Comparison of ENCODE assay signal across 22 mouse cellular contexts in genomic region chr4:15704817-15705336, GRCm38 (mm10).
DNase-seq lines count a peak whose midpoint lies in the region; ATAC-seq and TF ChIP-seq lines count a peak whose summit lies in the region.
"Had no signal": no experiment of that assay in that cellular context is flagged by ENCODE, and none has a peak within 500 bp of the region (broad histone marks: within the 10 kb centered on the region; RNA-seq: fewer than 3 reads in every experiment).

No protein-coding gene starts in this region.

- no peaks in the 10 kb centered on the region for H3K9me3 ChIP-seq in forebrain, embryonic 15.5 days
- H3K9me3 ChIP-seq in forebrain, embryonic 10.5 days, result no peaks in the 10 kb centered on the region
- no peaks in the 10 kb centered on the region for H3K9me3 ChIP-seq in megakaryocyte, embryonic 14.5 days
- no peaks in the 10 kb centered on the region for H3K9me3 ChIP-seq in G1E (replicated peaks)
- no peaks in the 10 kb centered on the region for H3K9me3 ChIP-seq in limb, embryonic 12.5 days
- H3K9me3 ChIP-seq: heart, embryonic 13.5 days; liver, embryonic 13.5 days had no signal

- H3K4me3 ChIP-seq in forebrain, embryonic 15.5 days, result no peak overlapping the region
- H3K4me3 ChIP-seq in forebrain, embryonic 10.5 days, result no peak overlapping the region
- peak overlapping the region; percentile 11 for H3K4me3 ChIP-seq in megakaryocyte, embryonic 14.5 days (replicated peaks)
- peak overlapping the region; percentile 20; the same call in 1 of the 2 replicates for H3K4me3 ChIP-seq in G1E (ENCODE audit: low read depth, low read length)
- H3K4me3 ChIP-seq in limb, embryonic 12.5 days (replicated peaks), result no peak overlapping the region
- H3K4me3 ChIP-seq: heart, embryonic 13.5 days; liver, embryonic 13.5 days had no signal

- ATAC-seq in forebrain, embryonic 15.5 days (replicated peaks), result 0 out of 2 replicates have a peak, but pooled peaks have one; percentile 26
- no peak for ATAC-seq in megakaryocyte, adult 5-6 weeks (ENCODE audit: poor library complexity, severe bottlenecking)
- no peak for ATAC-seq in G1E (ENCODE audit: extremely low read depth, insufficient number of reproducible peaks, low FRiP score, poor library complexity, severe bottlenecking)
- ATAC-seq in limb, embryonic 12.5 days (ENCODE audit: insufficient number of reproducible peaks, insufficient read depth, low FRiP score, low TSS enrichment, low read depth), result peak; percentile 42
- ATAC-seq: inflammation-experienced regulatory T-cells, adult 6 months had no signal

- H3K4me2 ChIP-seq in forebrain, embryonic 15.5 days (replicated peaks), result no peak overlapping the region
- no peak overlapping the region for H3K4me2 ChIP-seq in limb, embryonic 12.5 days
- H3K4me2 ChIP-seq: heart, embryonic 13.5 days; liver, embryonic 13.5 days; lung, embryonic 14.5 days had no signal

- whole genome bisulfite sequencing in forebrain, embryonic 15.5 days, result 93% methylated on average over 1 of the region's 1 CpGs
- WGBS in forebrain, embryonic 10.5 days, result 93% methylated on average over 1 of the region's 1 CpGs
- WGBS in limb, embryonic 12.5 days, result 96% methylated on average over 1 of the region's 1 CpGs

- H3K4me1 ChIP-seq in forebrain, embryonic 15.5 days, result no peaks in the 10 kb centered on the region
- H3K4me1 ChIP-seq in forebrain, embryonic 10.5 days, result no peaks in the 10 kb centered on the region
- H3K4me1 ChIP-seq in megakaryocyte, embryonic 14.5 days, result no peaks in the 10 kb centered on the region
- no peaks in the 10 kb centered on the region for H3K4me1 ChIP-seq in G1E (ENCODE audit: insufficient read depth, low read depth, low read length)
- no peaks in the 10 kb centered on the region for H3K4me1 ChIP-seq in limb, embryonic 12.5 days (replicated peaks)
- H3K4me1 ChIP-seq: heart, embryonic 13.5 days; liver, embryonic 13.5 days had no signal

- no peaks in the 10 kb centered on the region for H3K27me3 ChIP-seq in forebrain, embryonic 15.5 days
- no peaks in the 10 kb centered on the region for H3K27me3 ChIP-seq in forebrain, embryonic 10.5 days (ENCODE audit: poor library complexity, severe bottlenecking)
- no peaks in the 10 kb centered on the region for H3K27me3 ChIP-seq in megakaryocyte, embryonic 14.5 days (replicated peaks)
- no peaks in the 10 kb centered on the region for H3K27me3 ChIP-seq in G1E (ENCODE audit: insufficient read depth, low read length)
- H3K27me3 ChIP-seq in limb, embryonic 12.5 days, result no peaks in the 10 kb centered on the region
- H3K27me3 ChIP-seq: CH12.LX; heart, embryonic 13.5 days; liver, embryonic 13.5 days had no signal

- no peaks in the 10 kb centered on the region for H3K36me3 ChIP-seq in forebrain, embryonic 15.5 days
- no peaks in the 10 kb centered on the region for H3K36me3 ChIP-seq in forebrain, embryonic 10.5 days (replicated peaks)
- H3K36me3 ChIP-seq in megakaryocyte, embryonic 14.5 days (replicated peaks; ENCODE audit: low read length), result no peaks in the 10 kb centered on the region
- no peaks in the 10 kb centered on the region for H3K36me3 ChIP-seq in G1E (replicated peaks)
- no peaks in the 10 kb centered on the region for H3K36me3 ChIP-seq in limb, embryonic 12.5 days
- H3K36me3 ChIP-seq: heart, embryonic 13.5 days; liver, embryonic 13.5 days had no signal

- H3K27ac ChIP-seq in forebrain, embryonic 15.5 days (replicated peaks), result no peak overlapping the region
- H3K27ac ChIP-seq in forebrain, embryonic 10.5 days, result no peak overlapping the region
- no peak overlapping the region for H3K27ac ChIP-seq in limb, embryonic 12.5 days
- H3K27ac ChIP-seq: heart, embryonic 13.5 days; liver, embryonic 13.5 days had no signal

- no peak overlapping the region for H3K9ac ChIP-seq in forebrain, embryonic 15.5 days (replicated peaks)
- H3K9ac ChIP-seq in limb, embryonic 12.5 days (replicated peaks), result no peak overlapping the region
- H3K9ac ChIP-seq: heart, embryonic 13.5 days; liver, embryonic 13.5 days; lung, embryonic 14.5 days had no signal

- TF ChIP-seq CTCF in G1E (IDR thresholded peaks at IDR 0.05; ENCODE audit: low read depth, low read length), result no peak

- DNase-seq in forebrain, embryonic 10.5 days (ENCODE audit: extremely low spot score, low spot score), result no peak
- no peak for DNase-seq in G1E (ENCODE audit: low spot score)
- DNase-seq in spleen, postnatal 10 days (ENCODE audit: low spot score in 2 of 2), result no peak
- DNase-seq: adrenal gland, postnatal 36 days; cerebellum, adult 11-12 months; cerebellum, postnatal 25 days; gastrocnemius, postnatal 10 days; heart, adult 18-20 months; kidney, adult 2 months; kidney, postnatal 25 days; liver, embryonic 13.5 days; lung, embryonic 14.5 days; lung, postnatal 36 days; thymus, adult 18-20 months; thymus, postnatal 4 days had no signal

Comparison
In these comparisons a context has a peak if more than half of its experiments do, and no peak if none do; other contexts are left out.
1. ATAC-seq: peak in forebrain, embryonic 15.5 days (single experiment) and limb, embryonic 12.5 days (single experiment); none in megakaryocyte, adult 5-6 weeks (single experiment) and G1E (single experiment).
2. H3K4me3 ChIP-seq: peak in megakaryocyte, embryonic 14.5 days (single experiment) and G1E (single experiment); none in forebrain, embryonic 15.5 days (single experiment), forebrain, embryonic 10.5 days (single experiment) and limb, embryonic 12.5 days (single experiment).